Mouse (Mus musculus) ES-Bruce4 (cell line): Measurements from ENCODE around the gene Lrrc28. TPM values are rescaled to one million over a fixed set of nuclear protein-coding genes. Genes with fewer than 3 reads are reported as not detected.

ENCODE experiments used
- H3K27ac ChIP-seq: 2 replicates; pipeline ENCODE4 v1.5.1; 2012; ENCODE audit warnings: low read length, inconsistent platforms; ENCODE audit not compliant: insufficient read depth
- H3K27me3 ChIP-seq: 2 replicates; pipeline ENCODE4 v1.6.1; 2012; ENCODE audit warnings: mild to moderate bottlenecking, low read length, inconsistent platforms; ENCODE audit not compliant: control insufficient read depth, poor library complexity, insufficient read depth, severe bottlenecking
- H3K36me3 ChIP-seq: 2 replicates; pipeline ENCODE4 v1.6.1; 2012; ENCODE audit warnings: inconsistent platforms, mild to moderate bottlenecking, low read length, moderate library complexity; ENCODE audit not compliant: control insufficient read depth, poor library complexity, insufficient read depth, severe bottlenecking
- H3K4me1 ChIP-seq: one replicate; pipeline ENCODE4 v1.8.1; 2011; ENCODE audit warnings: low read length; ENCODE audit not compliant: control insufficient read depth, insufficient read depth
- H3K4me3 ChIP-seq: 2 replicates; pipeline ENCODE4 v1.5.1; 2011; ENCODE audit warnings: low read depth, mild to moderate bottlenecking, low read length
- H3K9ac ChIP-seq: 2 replicates; pipeline ENCODE4 v1.6.1; 2012; ENCODE audit warnings: low read depth, mild to moderate bottlenecking, inconsistent platforms; ENCODE audit not compliant: poor library complexity, severe bottlenecking
- H3K9me3 ChIP-seq: replicated peaks from 2 replicates; pipeline ENCODE4 v1.6.1; 2012; ENCODE audit warnings: mild to moderate bottlenecking, low read length, inconsistent platforms; ENCODE audit not compliant: control insufficient read depth, poor library complexity, insufficient read depth, severe bottlenecking
- CTCF ChIP-seq: IDR thresholded peaks from one replicate; pipeline ENCODE4 v1.8.1; 2011; ENCODE audit warnings: low read depth, low read length
- EP300 ChIP-seq: IDR thresholded peaks from 2 replicates; pipeline ENCODE4 v1.6.1; 2011; ENCODE audit warnings: low read depth, low read length; ENCODE audit not compliant: insufficient read depth
- POLR2A ChIP-seq: IDR thresholded peaks from one replicate; pipeline ENCODE4 v1.8.1; 2011; ENCODE audit warnings: low read length; ENCODE audit not compliant: insufficient read depth
- polyA plus RNA-seq: library from polyadenylated mRNA; stranded (reverse); fragments of >200 nt; gene quantifications from 2 replicates; pipeline ENCODE4 v1.2.4, GENCODE M21; 2011; ENCODE audit warnings: low read depth; ENCODE audit not compliant: missing spikeins, insufficient read depth, insufficient read length

Lrrc28 gene
- polyA plus RNA-seq, 1 experiment, result 34.5 TPM

DNA sequence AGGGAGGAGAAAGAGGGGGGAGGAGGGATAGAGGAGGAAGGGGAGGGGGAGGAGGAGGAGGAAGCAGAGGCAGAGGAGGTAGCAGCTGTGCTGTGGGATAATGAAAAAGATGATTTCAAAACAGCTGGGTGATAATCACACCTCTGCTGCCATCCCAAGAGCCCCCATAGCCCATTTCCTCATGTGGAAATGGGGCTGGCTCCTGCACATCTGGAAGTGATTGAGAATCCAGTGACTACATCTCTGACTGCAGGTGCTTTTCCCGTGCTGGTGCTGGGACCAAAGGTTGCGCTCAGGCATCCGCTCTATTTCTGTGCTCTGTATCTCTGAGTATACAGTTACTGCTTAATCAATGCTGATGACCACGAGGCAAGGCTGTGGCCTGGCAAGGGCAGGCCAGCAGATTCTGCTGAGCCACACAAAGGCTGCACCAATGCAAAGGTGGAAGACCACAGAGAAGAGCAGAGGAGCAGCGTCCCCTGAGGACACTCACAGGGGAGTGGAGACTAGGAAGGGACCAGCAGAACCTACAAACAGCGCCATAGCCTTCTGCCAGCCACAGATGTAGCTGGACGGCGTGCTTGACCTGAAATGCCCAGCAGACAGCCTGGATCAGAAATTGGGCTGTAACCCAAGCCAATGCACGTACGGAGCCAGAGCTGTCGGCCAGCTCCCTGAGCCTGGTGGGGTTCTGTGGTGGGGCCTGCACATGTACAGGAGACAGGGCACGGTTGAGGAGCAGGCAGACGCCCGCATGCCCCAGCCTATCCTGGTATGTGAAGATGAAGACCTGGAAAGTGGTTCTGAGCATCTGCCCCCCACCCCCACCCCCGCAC, 157.9 kb downstream of the Lrrc28 start:
- Histone ChIP-seq H3K9ac (no peak overlapping the region), H3K27me3 (no peaks in the 10 kb centered on the region), H3K27ac (no peak overlapping the region), H3K36me3 (no peaks in the 10 kb centered on the region), H3K4me1 (no peaks in the 10 kb centered on the region), H3K9me3 (no peaks in the 10 kb centered on the region), H3K4me3 (no peak overlapping the region)
- TF ChIP-seq CTCF (no peak), EP300 (no peak), POLR2A (no peak)

DNA sequence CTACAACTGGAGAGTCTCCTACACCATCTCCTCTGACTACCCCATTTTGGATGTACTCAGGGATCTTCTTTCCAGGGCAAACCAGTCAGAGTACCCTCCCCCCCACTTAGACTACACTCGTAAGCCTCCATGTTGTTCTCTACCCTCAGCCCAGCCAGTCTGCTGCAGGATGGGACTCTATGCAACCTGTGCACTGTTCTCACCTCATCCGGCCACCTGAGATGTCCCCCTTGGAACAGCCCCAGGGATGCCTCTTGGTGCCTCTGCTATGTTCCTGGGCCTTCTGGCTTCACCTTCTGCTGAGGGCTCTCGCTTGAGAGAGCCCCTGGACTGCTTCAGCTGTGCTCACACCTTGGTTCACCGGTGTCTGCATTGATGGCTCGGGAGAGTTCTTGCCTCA, 158.7 kb downstream of the Lrrc28 start:
- Histone ChIP-seq H3K27ac (no peak overlapping the region), H3K9ac (no peak overlapping the region), H3K27me3 (no peaks in the 10 kb centered on the region), H3K36me3 (no peaks in the 10 kb centered on the region), H3K4me3 (no peak overlapping the region), H3K4me1 (no peaks in the 10 kb centered on the region), H3K9me3 (no peaks in the 10 kb centered on the region)
- TF ChIP-seq CTCF (no peak), POLR2A (no peak), EP300 (no peak)

GRCm38 (mm10) chr7:67483698-67484097, 161.4 kb downstream of the Lrrc28 start:
- no peak overlapping the region for H3K27ac ChIP-seq
- no peaks in the 10 kb centered on the region for H3K9me3 ChIP-seq
- no peak overlapping the region for H3K9ac ChIP-seq
- H3K4me1 ChIP-seq, result no peaks in the 10 kb centered on the region
- no peaks in the 10 kb centered on the region for H3K36me3 ChIP-seq
- H3K27me3 ChIP-seq, result no peaks in the 10 kb centered on the region
- H3K4me3 ChIP-seq, result no peak overlapping the region
- TF ChIP-seq POLR2A (no peak), CTCF (no peak), EP300 (no peak)

DNA sequence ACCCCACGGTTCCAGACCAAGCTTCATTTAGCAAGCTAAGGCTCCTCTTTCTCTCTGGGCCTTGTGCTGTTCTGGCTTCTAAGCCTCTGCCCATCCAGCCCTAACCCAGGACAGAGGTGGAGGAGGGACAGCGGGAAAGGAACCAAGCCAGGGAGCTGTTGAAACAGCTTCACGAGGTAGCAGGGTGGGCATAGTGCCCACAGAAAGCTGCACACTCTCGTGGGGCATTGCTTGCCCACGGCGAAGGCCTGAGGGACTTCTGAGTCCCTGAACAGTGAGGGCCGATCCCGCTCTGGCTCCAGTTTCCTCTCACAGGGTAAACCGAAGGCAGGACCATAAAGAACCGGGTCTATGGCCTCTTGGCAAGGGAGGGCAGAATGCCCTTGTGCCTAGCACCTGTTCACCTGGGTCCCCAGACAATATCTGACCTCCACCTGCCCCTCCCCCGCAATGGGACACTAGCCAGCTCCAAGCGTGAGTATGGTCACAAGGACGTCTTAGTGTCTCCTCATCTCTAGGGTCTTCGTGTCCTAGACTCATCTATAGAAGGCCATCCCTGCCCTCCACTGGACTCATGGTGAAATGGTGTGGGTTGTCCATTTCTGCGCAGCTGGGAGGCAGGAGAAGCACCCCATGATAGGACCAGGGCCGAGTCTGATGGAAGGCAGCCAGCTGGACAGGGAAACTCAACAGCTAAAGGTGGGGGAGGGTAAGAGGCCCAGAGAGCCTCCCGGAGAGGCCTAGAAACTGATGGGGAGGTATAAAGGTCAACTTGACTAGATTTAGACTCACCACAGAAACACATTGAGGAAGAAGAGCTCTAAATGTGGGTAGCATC, 165.3 kb downstream of the Lrrc28 start:
- H3K9me3 ChIP-seq, result no peaks in the 10 kb centered on the region
- H3K27ac ChIP-seq, result no peak overlapping the region
- no peaks in the 10 kb centered on the region for H3K27me3 ChIP-seq
- H3K4me1 ChIP-seq, result peaks cover 2% of the 10 kb centered on the region
- no peak overlapping the region for H3K9ac ChIP-seq
- no peak overlapping the region for H3K4me3 ChIP-seq
- TF ChIP-seq EP300 (no peak), CTCF (no peak), POLR2A (no peak)
- H3K36me3 ChIP-seq, result no peaks in the 10 kb centered on the region

DNA sequence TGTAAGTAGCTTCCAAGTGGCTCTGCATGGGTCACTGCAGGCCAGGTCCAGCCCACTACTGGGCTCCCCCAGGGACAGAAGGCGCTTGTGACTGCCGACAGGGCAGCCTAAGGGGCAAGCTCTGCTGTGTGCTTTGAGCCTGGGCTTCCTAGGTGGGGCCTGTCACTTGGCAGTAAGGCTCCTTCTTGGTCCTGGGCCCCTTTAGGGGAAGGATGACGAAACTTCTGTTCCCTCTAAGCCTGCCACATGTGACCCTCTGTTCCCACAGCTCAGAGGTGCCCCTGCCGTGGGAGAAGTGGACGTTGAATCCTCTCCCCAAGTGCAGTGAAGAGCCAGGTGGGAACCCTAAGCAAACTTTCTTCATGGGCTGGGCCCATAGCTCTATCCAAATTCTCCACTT, 165.9 kb downstream of the Lrrc28 start:
- no peak overlapping the region for H3K4me3 ChIP-seq
- H3K9me3 ChIP-seq, result no peaks in the 10 kb centered on the region
- H3K27ac ChIP-seq, result no peak overlapping the region
- TF ChIP-seq CTCF (no peak), EP300 (no peak), POLR2A (no peak)
- peaks cover 2% of the 10 kb centered on the region for H3K4me1 ChIP-seq
- H3K27me3 ChIP-seq, result no peaks in the 10 kb centered on the region
- no peak overlapping the region for H3K9ac ChIP-seq
- H3K36me3 ChIP-seq, result no peaks in the 10 kb centered on the region
